Comparison of ENCODE assay signal across 24 mouse cellular contexts in the genomic region with DNA sequence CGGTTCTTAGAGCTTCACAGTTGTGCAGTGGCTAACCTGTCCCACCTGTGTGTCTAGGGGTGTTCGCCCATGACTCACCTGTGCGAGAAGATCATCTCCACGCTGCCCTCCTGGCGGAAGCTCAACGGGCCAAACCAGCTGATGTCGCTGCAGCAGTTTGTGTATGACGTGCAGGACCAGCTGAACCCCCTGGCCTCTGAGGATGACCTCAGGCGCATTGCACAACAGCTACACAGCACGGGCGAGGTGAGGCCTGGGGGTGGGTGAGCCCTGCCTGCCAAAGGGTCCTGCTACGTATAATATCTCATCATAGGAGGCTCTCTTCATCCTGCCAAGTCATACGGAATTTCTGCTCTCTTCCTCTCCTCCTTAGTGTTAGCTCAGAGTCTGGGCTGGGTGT. TPM values are rescaled to one million over a fixed set of nuclear protein-coding genes. Genes with fewer than 3 reads are reported as not detected.
"Had no signal": no experiment of that assay in that cellular context is flagged by ENCODE, and none has a peak within 500 bp of the region (broad histone marks: within the 10 kb centered on the region; RNA-seq: fewer than 3 reads in every experiment).

No protein-coding gene starts in this region.

- H3K4me1 ChIP-seq: lung, embryonic 15.5 days; midbrain, embryonic 13.5 days; midbrain, embryonic 15.5 days; neural tube, embryonic 12.5 days; stomach, embryonic 15.5 days had no signal

- H3K27ac ChIP-seq: lung, embryonic 15.5 days; macrophage; midbrain, embryonic 13.5 days; midbrain, embryonic 15.5 days; neural tube, embryonic 12.5 days; stomach, embryonic 15.5 days; stomach, postnatal 0 days had no signal

- H3K9me3 ChIP-seq: lung, embryonic 15.5 days; midbrain, embryonic 13.5 days; midbrain, embryonic 15.5 days; neural tube, embryonic 12.5 days; stomach, embryonic 15.5 days had no signal

- H3K4me3 ChIP-seq: lung, embryonic 15.5 days; midbrain, embryonic 13.5 days; midbrain, embryonic 15.5 days; neural tube, embryonic 12.5 days; stomach, embryonic 15.5 days had no signal

- ATAC-seq: lung, postnatal 0 days; midbrain, embryonic 13.5 days; midbrain, embryonic 15.5 days had no signal

- H3K9ac ChIP-seq: lung, embryonic 15.5 days; midbrain, embryonic 13.5 days; midbrain, embryonic 15.5 days; neural tube, embryonic 12.5 days; stomach, embryonic 15.5 days had no signal

- DNase-seq: lung, adult 2 months; lung, postnatal 14 days; lung, postnatal 36 days; right cerebral cortex, postnatal 14 days; thymus, adult 2 months; thymus, postnatal 25 days; thymus, postnatal 4 days had no signal

- H3K4me2 ChIP-seq: lung, embryonic 15.5 days; midbrain, embryonic 11.5 days; midbrain, embryonic 13.5 days; midbrain, embryonic 15.5 days; neural tube, embryonic 12.5 days; stomach, embryonic 15.5 days had no signal

- H3K27me3 ChIP-seq: lung, embryonic 15.5 days; midbrain, embryonic 13.5 days; midbrain, embryonic 15.5 days; neural tube, embryonic 12.5 days; stomach, embryonic 15.5 days had no signal

RNA-seq across cellular contexts. Expression of a gene that starts 28.9 kb away (rescaled TPM):
- total RNA-seq: megakaryocyte progenitor cell, adult 5-6 weeks; midbrain, postnatal 0 days; monocyte, adult 5-6 weeks; neutrophil, adult 5-6 weeks had no signal
- polyA plus RNA-seq: lung, adult 2 months; lung, embryonic 15.5 days; lung, postnatal 0 days; macrophage; midbrain, embryonic 11.5 days; midbrain, embryonic 13.5 days; midbrain, embryonic 15.5 days; midbrain, postnatal 0 days; neural tube, embryonic 12.5 days; neural tube, embryonic 14.5 days; spleen, adult 2 months; stomach, embryonic 15.5 days; stomach, postnatal 0 days; testis, adult 2 months; thymus, adult 2 months; urinary bladder, adult 2 months had no signal

RNA-seq across cellular contexts. Expression of a gene that starts 45.4 kb away (rescaled TPM):
- total RNA-seq: megakaryocyte progenitor cell, adult 5-6 weeks; midbrain, postnatal 0 days; monocyte, adult 5-6 weeks; neutrophil, adult 5-6 weeks had no signal
- polyA plus RNA-seq: lung, adult 2 months; lung, embryonic 15.5 days; lung, postnatal 0 days; macrophage; midbrain, embryonic 11.5 days; midbrain, embryonic 13.5 days; midbrain, embryonic 15.5 days; midbrain, postnatal 0 days; neural tube, embryonic 12.5 days; neural tube, embryonic 14.5 days; spleen, adult 2 months; stomach, embryonic 15.5 days; testis, adult 2 months; thymus, adult 2 months; urinary bladder, adult 2 months had no signal
